Mouse (Mus musculus) frontal cortex, postnatal 36 days (tissue): Measurements from ENCODE around the gene Krt28.

ENCODE experiments used
- DNase-seq, 2 experiments: peaks; one replicate each; pipeline ENCODE4 v3.0.0; 2022; ENCODE audit warnings: low spot score in 2 of 2

Krt28 gene

GRCm38 (mm10) chr11:99366791-99367190, 7.9 kb downstream of the Krt28 start:
- DNase-seq, result no peak

DNA sequence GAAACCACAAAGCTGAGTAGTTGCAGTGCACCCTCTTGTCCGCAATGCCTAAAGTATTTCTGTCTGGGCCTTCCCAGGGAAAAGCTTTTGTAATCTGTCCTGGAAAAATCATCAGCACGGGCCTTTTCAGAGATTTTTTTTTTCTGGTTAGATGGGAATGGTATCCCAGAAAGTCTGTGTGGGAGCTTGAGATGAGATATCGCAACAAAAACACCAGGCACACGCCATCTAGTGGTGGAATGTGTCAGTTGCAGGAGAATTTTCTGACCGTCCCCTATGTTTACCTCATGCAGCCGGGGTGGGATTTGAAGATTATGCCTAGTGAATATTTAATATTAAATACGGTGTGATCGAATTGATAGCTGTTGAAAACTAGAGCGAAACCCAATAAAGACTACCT, 10.3 kb downstream of the Krt28 start:
- peak; percentile 27 to 61 for DNase-seq

GRCm38 (mm10) chr11:99361423-99361822, 13.3 kb downstream of the Krt28 start:
- no peak for DNase-seq

GRCm38 (mm10) chr11:99351004-99351403, 23.7 kb downstream of the Krt28 start, which contains the start of gene Krt27:
Krt27 (minus strand) TSS chr11:99351104.
- no peak for DNase-seq

GRCm38 (mm10) chr11:99339299-99339847, 35.3 kb downstream of the Krt28 start:
- no peak for DNase-seq

DNA sequence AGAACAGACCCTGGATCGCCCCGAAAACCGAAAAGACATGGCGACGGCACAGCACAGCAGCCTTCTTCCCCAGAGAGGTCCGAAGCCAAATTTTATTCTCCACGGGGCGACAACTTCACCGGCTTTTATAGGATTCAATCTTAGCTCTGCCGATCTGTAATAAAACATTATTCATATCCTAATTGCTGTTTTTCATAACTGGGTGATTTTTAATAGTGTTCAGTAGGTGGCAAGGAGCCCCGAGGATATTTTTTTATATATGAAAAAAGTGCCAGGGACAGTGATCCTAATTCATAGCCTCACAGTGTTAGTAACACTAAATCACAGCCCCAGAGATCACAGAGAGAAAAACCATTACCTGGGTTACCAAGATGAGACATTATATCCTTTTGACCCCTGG, 36.8 kb downstream of the Krt28 start, which contains the start of gene Krt26:
Krt26 (minus strand) TSS at position 101 of the 400 bp plus-strand sequence.
- no peak for DNase-seq

GRCm38 (mm10) chr11:99333426-99333825, 41.3 kb downstream of the Krt28 start:
- DNase-seq, result peak; percentile 36 to 66

GRCm38 (mm10) chr11:99329655-99330054, 45.0 kb downstream of the Krt28 start:
- DNase-seq, result no peak

DNA sequence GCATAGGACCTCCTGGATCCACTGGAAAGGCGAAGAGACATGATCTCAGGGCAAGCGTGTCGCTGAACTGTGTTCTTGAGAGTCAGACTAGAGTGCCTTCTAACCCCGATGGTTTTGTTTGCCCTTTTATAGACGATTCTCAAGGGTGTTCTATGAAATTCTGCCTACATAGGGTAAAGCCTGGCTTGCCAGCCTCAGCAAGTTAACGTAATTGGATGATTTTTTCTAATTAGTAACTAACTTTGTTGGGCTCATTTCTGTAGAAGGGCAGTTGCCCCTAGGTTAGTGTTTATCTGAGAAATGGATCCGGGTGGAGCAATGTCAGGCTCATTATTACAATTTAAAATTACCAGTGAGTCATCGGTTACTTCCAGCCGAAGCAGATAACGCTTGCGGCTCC, 51.9 kb downstream of the Krt28 start, which contains the start of gene Krt25:
Krt25 (minus strand) TSS at position 101 of the 400 bp plus-strand sequence.
- no peak for DNase-seq

GRCm38 (mm10) chr11:99321094-99321493, 53.6 kb downstream of the Krt28 start:
- no peak for DNase-seq

DNA sequence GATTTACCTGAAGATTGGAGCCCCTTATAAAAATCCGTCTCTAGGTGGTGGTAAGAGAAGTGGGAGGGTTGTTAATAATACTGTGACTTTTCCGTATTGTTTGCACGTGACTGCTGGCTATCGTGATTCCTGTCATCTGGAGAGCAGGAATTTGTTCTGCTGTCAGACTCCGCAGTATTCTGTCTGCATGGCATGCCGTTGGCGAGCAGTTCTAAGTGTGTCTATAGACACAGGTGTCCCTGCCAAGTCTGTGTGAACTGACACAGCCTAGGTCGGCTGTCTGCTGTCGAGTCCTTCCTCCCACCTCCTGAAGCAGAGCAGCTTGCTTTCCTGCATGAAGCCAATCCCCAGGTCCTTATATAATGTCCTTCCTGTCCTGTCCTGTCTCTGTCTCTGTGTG, 55.6 kb downstream of the Krt28 start:
- no peak for DNase-seq

DNA sequence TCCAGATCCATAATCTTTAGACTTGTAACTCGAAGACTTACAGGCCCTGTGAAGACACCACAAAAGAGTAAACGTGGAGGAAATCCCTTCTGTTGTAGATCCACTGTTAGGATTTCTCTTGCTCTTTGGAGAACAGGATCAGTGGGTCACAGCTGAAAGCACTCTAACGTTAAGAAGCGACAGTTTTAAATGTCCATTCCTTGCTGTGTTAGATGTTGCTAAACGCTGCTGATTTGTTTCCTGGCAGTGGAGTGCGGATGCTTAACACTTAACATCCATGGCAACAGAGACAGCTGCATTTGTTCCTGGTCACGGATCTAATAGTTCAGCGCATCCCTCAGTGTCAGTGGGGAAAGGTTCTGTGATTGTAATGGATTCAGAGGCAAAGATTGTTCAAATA, 58.2 kb downstream of the Krt28 start:
- DNase-seq, result no peak
